8 mouse cellular contexts compared by ENCODE assay signal in the genomic region with DNA sequence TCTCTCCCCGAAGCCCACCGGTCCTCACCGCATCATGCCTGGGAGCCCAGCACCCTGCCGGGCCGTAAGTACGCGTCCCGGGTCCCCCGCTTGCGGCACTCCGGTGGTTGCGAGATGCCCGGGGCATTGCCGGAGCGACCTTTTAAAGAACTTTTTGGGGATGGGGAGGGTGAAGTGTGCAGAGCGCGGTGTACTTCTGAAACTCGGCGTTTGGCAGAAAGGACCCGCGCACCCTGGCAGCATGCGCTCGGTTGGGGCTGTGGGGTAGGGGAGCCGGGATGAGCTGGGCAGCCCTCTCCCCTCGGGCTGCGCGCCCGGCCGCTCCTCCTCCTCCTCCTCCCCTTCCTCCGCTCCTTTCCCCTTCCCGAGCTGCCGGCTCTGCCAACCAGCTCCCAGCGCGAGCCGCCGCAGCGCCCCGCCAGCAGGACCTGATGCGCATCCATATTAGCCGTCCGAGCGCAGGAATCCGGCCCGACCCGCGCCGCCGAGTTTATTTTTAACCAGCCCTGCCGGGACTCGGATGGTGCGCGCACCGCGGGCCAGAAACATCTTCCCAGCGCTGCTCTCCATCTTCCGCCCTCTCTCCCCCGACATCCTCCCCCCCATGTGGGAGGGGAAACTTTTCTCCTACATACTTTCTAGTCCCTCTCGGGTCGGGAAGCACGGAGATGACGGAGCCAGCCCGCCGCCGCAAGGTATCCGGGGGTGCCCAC. TPM values are rescaled to one million over a fixed set of nuclear protein-coding genes. Genes with fewer than 3 reads are reported as not detected.
DNase-seq lines count a peak whose midpoint lies in the region; ATAC-seq and TF ChIP-seq lines count a peak whose summit lies in the region.

No protein-coding gene starts in this region.

- peaks cover 3% of the 10 kb centered on the region for H3K79me2 ChIP-seq in heart, adult 2 months (replicated peaks; ENCODE audit: control insufficient read depth, insufficient read depth, low read length)

- TF ChIP-seq POLR2A in heart, adult 2 months (IDR thresholded peaks at IDR 0.05; ENCODE audit: insufficient read depth, low read depth, low read length), result peak; percentile 31; the same call in 1 of the 2 replicates

- peak overlapping the region; percentile 87 for H3K9ac ChIP-seq in embryonic facial prominence, embryonic 12.5 days
- H3K9ac ChIP-seq in heart, adult 2 months (ENCODE audit: low read depth, low read length), result peak overlapping the region; percentile 88
- peak overlapping the region; percentile 81 for H3K9ac ChIP-seq in liver, embryonic 13.5 days
- peak overlapping the region; percentile 89 for H3K9ac ChIP-seq in stomach, embryonic 14.5 days (replicated peaks; ENCODE audit: low read depth, low read length)

- no peak for TF ChIP-seq CTCF in heart, adult 2 months (IDR thresholded peaks at IDR 0.05)

- H3K4me1 ChIP-seq in embryonic facial prominence, embryonic 12.5 days, result peaks cover 30% of the 10 kb centered on the region
- peaks cover 3% of the 10 kb centered on the region for H3K4me1 ChIP-seq in heart, adult 2 months (ENCODE audit: control insufficient read depth, insufficient read depth, low read length)
- peaks cover 63% of the 10 kb centered on the region for H3K4me1 ChIP-seq in liver, embryonic 13.5 days (replicated peaks)
- peaks cover 37% of the 10 kb centered on the region for H3K4me1 ChIP-seq in stomach, embryonic 14.5 days (ENCODE audit: control insufficient read depth, insufficient read depth, low read length)

- DNase-seq in 3134 (ENCODE audit: extremely low read depth, insufficient read length, low spot score), result peak; percentile 83
- DNase-seq in adrenal gland, adult 18-20 months (ENCODE audit: low spot score in 2 of 2), result peak; percentile 71 to 75
- DNase-seq in heart, adult 2 months, result peak; percentile 84 to 87
- peak; percentile 83 to 86 for DNase-seq in kidney, adult 8-10 months
- peak; percentile 48 for DNase-seq in liver, embryonic 13.5 days
- peak; percentile 65 for DNase-seq in naive thymus-derived CD4-positive, alpha-beta T cell, adult 2 months (ENCODE audit: low read depth)

- no peaks in the 10 kb centered on the region for H3K27me3 ChIP-seq in embryonic facial prominence, embryonic 12.5 days
- no peaks in the 10 kb centered on the region for H3K27me3 ChIP-seq in heart, adult 2 months (ENCODE audit: control insufficient read depth, insufficient read depth, low read length)
- H3K27me3 ChIP-seq in liver, embryonic 13.5 days, result no peaks in the 10 kb centered on the region
- no peaks in the 10 kb centered on the region for H3K27me3 ChIP-seq in stomach, embryonic 14.5 days (ENCODE audit: control insufficient read depth, insufficient read depth, low read length)

- H3K4me3 ChIP-seq in embryonic facial prominence, embryonic 12.5 days, result peak overlapping the region; percentile 89
- peak overlapping the region; percentile 65 for H3K4me3 ChIP-seq in heart, adult 2 months
- peak overlapping the region; percentile 81 for H3K4me3 ChIP-seq in liver, embryonic 13.5 days (replicated peaks)
- H3K4me3 ChIP-seq in stomach, embryonic 14.5 days (ENCODE audit: low read depth, low read length), result peak overlapping the region; percentile 93

- H3K27ac ChIP-seq in embryonic facial prominence, embryonic 12.5 days, result peak overlapping the region; percentile 92
- peak overlapping the region; percentile 99 for H3K27ac ChIP-seq in heart, adult 2 months
- H3K27ac ChIP-seq in liver, embryonic 13.5 days, result peak overlapping the region; percentile 85
- peak overlapping the region; percentile 96 for H3K27ac ChIP-seq in stomach, embryonic 14.5 days (ENCODE audit: low read length)

- under 1% methylated on average over 51 of the region's 65 CpGs for WGBS in embryonic facial prominence, embryonic 12.5 days
- under 1% methylated on average over 65 of the region's 65 CpGs for WGBS in heart, adult 2 months
- WGBS in liver, embryonic 13.5 days (ENCODE audit: insufficient replicate concordance), result under 1% methylated on average over 65 of the region's 65 CpGs
- WGBS in stomach, embryonic 14.5 days, result under 1% methylated on average over 64 of the region's 65 CpGs

- no peaks in the 10 kb centered on the region for H3K9me3 ChIP-seq in embryonic facial prominence, embryonic 12.5 days
- H3K9me3 ChIP-seq in liver, embryonic 13.5 days (replicated peaks), result no peaks in the 10 kb centered on the region
- no peaks in the 10 kb centered on the region for H3K9me3 ChIP-seq in stomach, embryonic 14.5 days (ENCODE audit: control insufficient read depth, low read depth, low read length)

- H3K36me3 ChIP-seq in embryonic facial prominence, embryonic 12.5 days, result no peaks in the 10 kb centered on the region
- peaks cover 4% of the 10 kb centered on the region for H3K36me3 ChIP-seq in heart, adult 2 months (ENCODE audit: control insufficient read depth, insufficient read depth, low read length)
- no peaks in the 10 kb centered on the region for H3K36me3 ChIP-seq in liver, embryonic 13.5 days
- no peaks in the 10 kb centered on the region for H3K36me3 ChIP-seq in stomach, embryonic 14.5 days (ENCODE audit: control insufficient read depth, insufficient read depth, low read length)

- intact Hi-C loops in heart, adult 2 months (cut with DNase I), result loop anchor here (1.0 to 10.0 kb wide), 6 partner anchors 48 to 369 kb away; a partner anchor contains a TSS

- peak overlapping the region; percentile 95 for H3K4me2 ChIP-seq in embryonic facial prominence, embryonic 12.5 days (replicated peaks)
- H3K4me2 ChIP-seq in liver, embryonic 13.5 days, result peak overlapping the region; percentile 97
- peak overlapping the region; percentile 96 for H3K4me2 ChIP-seq in stomach, embryonic 14.5 days (replicated peaks; ENCODE audit: low read depth, low read length)

- TF ChIP-seq EP300 in heart, adult 2 months (IDR thresholded peaks at IDR 0.05; ENCODE audit: insufficient read depth, low read depth, low read length), result no peak

- peak; percentile 37 for ATAC-seq in embryonic facial prominence, embryonic 12.5 days (ENCODE audit: insufficient number of reproducible peaks, insufficient read depth, low FRiP score, low TSS enrichment)
- ATAC-seq in liver, embryonic 13.5 days (ENCODE audit: low read depth), result peak; percentile 19
- peak; percentile 42 for ATAC-seq in stomach, embryonic 14.5 days (ENCODE audit: insufficient number of reproducible peaks, insufficient read depth, low FRiP score, low read depth)

RNA-seq across cellular contexts. Expression of a gene that starts 48.2 kb away (rescaled TPM):
- 10 to 100 TPM; 41.1 to 48.4 TPM for total RNA-seq in adrenal gland, adult 18-20 months (2021)
- polyA plus RNA-seq in embryonic facial prominence, embryonic 12.5 days (2016; fragmentation: Nextera tagmentation; extraction: Ambion mirVana), result 9.4 and 10.1 TPM in 2 replicates
- 10 to 100 TPM; 34.3 to 57.5 TPM for total RNA-seq in heart, adult 2 months (2021)
- polyA plus RNA-seq in heart, adult 2 months (2012; rRNA removed), result 12.8 and 16.4 TPM in 2 replicates
- polyA plus RNA-seq in liver, embryonic 13.5 days (2015; fragmentation: Nextera tagmentation; extraction: Ambion mirVana), result 4.8 and 5.1 TPM in 2 replicates
- polyA plus RNA-seq in stomach, embryonic 14.5 days (2014; fragmentation: Nextera tagmentation; extraction: Ambion mirVana), result 21.2 and 22.4 TPM in 2 replicates

Comparison
In these comparisons a context has a peak if more than half of its experiments do, and no peak if none do; other contexts are left out.
1. Peak in every context shown above with its lines: DNase-seq, ATAC-seq, H3K4me3 ChIP-seq and H3K27ac ChIP-seq.